Mouse (Mus musculus): Measurements from ENCODE around the gene Cgn. TPM values are rescaled to one million over a fixed set of nuclear protein-coding genes. Genes with fewer than 3 reads are reported as not detected.
A peak's percentile ranks its signal among the peaks of the same experiment; 100 is the strongest.
"Not testable (repeated sequence)": the region's sequence is repeated elsewhere in the genome, so short reads cannot be mapped to it uniquely, and the experiment has no call there.

Gene Cgn
- polyA plus RNA-seq, 1 experiment from 2014 or later = 2.9 TPM

DNA sequence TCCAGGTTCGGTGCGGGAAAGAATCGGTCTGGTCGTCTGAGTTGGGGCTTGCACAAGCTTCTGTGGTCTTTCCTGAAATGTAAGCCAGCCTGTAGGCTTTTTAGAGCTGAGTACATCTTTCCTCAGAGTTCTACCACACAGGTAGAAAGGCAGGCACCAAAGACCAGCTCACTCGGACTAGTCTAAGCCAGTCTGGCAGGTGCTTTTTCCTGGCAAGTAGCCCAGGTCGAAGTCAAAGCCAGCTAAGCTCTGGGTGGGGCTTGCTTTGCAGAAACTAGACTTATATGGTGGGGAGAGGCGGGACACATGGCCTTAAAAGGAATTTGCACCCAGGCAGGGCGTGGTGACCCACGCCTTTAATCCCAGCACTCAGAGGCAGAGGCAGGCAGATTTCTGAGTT lies 27.9 kb downstream of the Cgn start:
- H3K9ac ChIP-seq (ENCODE audit: low read length); H3K36me3 ChIP-seq (ENCODE audit: control insufficient read depth, insufficient read depth, low read length); DNase-seq (ENCODE audit: low spot score, missing footprints); H3K27ac ChIP-seq (ENCODE audit: low read depth, low read length); H3K4me2 ChIP-seq; H3K4me3 ChIP-seq (ENCODE audit: low read depth, low read length); H3K9me3 ChIP-seq (ENCODE audit: control insufficient read depth, low read length); H3K27me3 ChIP-seq (ENCODE audit: control insufficient read depth, insufficient read depth, low read length); H3K4me1 ChIP-seq (ENCODE audit: control insufficient read depth, insufficient read depth, low read length): not testable (repeated sequence)
- ATAC-seq (ENCODE audit: low FRiP score) = peak; percentile 31; the same call in 1 of the 2 replicates
- WGBS = 49% methylated on average over 3 of the region's 9 CpGs

DNA sequence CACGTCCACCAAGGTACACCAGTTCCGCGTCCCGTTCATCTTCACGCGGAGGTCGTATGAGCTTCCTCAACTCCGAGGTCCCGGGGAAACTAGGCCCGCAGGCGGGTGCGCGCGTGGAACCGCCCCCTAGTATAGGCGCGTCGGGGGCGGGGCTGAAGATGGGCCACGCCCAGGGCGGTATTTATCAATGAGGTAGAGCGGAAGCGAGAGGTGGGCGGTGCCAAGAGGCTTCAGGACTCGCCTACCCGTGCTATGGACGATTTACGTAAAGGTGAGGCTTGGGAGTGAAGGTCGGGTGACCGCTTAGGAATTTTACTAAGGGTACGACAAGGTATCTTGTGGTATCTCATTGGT lies 28.3 kb downstream of the Cgn start:
- DNase-seq (ENCODE audit: low spot score, missing footprints) = not testable (repeated sequence)
- WGBS = 0% methylated on average over 14 of the region's 31 CpGs
- H3K4me3 ChIP-seq (ENCODE audit: low read depth, low read length) = peak overlapping the region; percentile 21; the same call in 1 of the 2 replicates

GRCm38 (mm10) chr3:94757251-94758055 lies 28.8 kb downstream of the Cgn start:
- peak overlapping the region; percentile 54 for H3K4me2 ChIP-seq
- ATAC-seq (ENCODE audit: low FRiP score) = peak; percentile 67; the same call in 1 of the 2 replicates

More for the DNA sequence above, 28.3 kb downstream of the Cgn start:
- H3K36me3 ChIP-seq (ENCODE audit: control insufficient read depth, insufficient read depth, low read length); H3K4me1 ChIP-seq (ENCODE audit: control insufficient read depth, insufficient read depth, low read length); H3K9ac ChIP-seq (ENCODE audit: low read length); H3K9me3 ChIP-seq (ENCODE audit: control insufficient read depth, low read length); H3K27ac ChIP-seq (ENCODE audit: low read depth, low read length); H3K27me3 ChIP-seq (ENCODE audit: control insufficient read depth, insufficient read depth, low read length): not testable (repeated sequence)
- H3K4me2 ChIP-seq = peak overlapping the region; percentile 33; the same call in 1 of the 2 replicates
- peak; percentile 93 for ATAC-seq (ENCODE audit: low FRiP score)

DNA sequence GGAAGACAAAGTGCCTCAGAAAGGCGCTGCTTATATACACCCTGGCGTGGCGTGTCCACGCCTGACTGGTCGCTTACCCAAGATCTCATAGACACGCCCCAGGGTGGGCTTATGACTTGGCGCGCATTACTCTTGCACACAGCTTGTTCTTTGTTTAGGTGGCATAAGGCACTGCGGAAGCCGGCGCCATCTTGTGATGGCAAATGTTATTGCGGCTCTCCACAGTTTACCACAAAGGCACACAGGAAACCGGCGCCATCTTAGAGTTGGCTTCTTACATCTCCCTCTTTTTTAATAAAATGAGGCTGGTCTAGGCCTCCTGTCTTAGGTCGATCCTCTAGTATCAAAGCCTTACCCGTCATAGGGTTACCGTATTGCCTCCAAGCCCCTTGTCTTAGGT lies 40.6 kb downstream of the Cgn start:
- Histone ChIP-seq H3K27me3 (ENCODE audit: control insufficient read depth, insufficient read depth, low read length) (no peaks in the 10 kb centered on the region), H3K27ac (ENCODE audit: low read depth, low read length) (no peak overlapping the region), H3K4me2 (no peak overlapping the region), H3K9me3 (ENCODE audit: control insufficient read depth, low read length) (no peaks in the 10 kb centered on the region), H3K4me3 (ENCODE audit: low read depth, low read length) (no peak overlapping the region), H3K4me1 (ENCODE audit: control insufficient read depth, insufficient read depth, low read length) (no peaks in the 10 kb centered on the region), H3K9ac (ENCODE audit: low read length) (no peak overlapping the region), H3K36me3 (ENCODE audit: control insufficient read depth, insufficient read depth, low read length) (no peaks in the 10 kb centered on the region)
- DNase-seq (ENCODE audit: low spot score, missing footprints) (peak; percentile 75), ATAC-seq (ENCODE audit: low FRiP score) (no peak)
- WGBS = 94% methylated on average over 17 of the region's 17 CpGs

More at GRCm38 (mm10) chr3:94757251-94758055, 28.8 kb downstream of the Cgn start:
- H3K9ac ChIP-seq (ENCODE audit: low read length); H3K27ac ChIP-seq (ENCODE audit: low read depth, low read length); H3K36me3 ChIP-seq (ENCODE audit: control insufficient read depth, insufficient read depth, low read length); H3K9me3 ChIP-seq (ENCODE audit: control insufficient read depth, low read length); H3K4me1 ChIP-seq (ENCODE audit: control insufficient read depth, insufficient read depth, low read length); H3K27me3 ChIP-seq (ENCODE audit: control insufficient read depth, insufficient read depth, low read length): not testable (repeated sequence)
- WGBS = 4% methylated on average over 21 of the region's 47 CpGs
- peak overlapping the region; percentile 23 for H3K4me3 ChIP-seq (ENCODE audit: low read depth, low read length)
- DNase-seq (ENCODE audit: low spot score, missing footprints) = peak; percentile 89

- not testable (repeated sequence) for H3K27ac ChIP-seq (ENCODE audit: low read depth, low read length); H3K9me3 ChIP-seq (ENCODE audit: control insufficient read depth, low read length); H3K4me2 ChIP-seq; H3K9ac ChIP-seq (ENCODE audit: low read length); H3K4me1 ChIP-seq (ENCODE audit: control insufficient read depth, insufficient read depth, low read length); DNase-seq (ENCODE audit: low spot score, missing footprints); ATAC-seq (ENCODE audit: low FRiP score); H3K27me3 ChIP-seq (ENCODE audit: control insufficient read depth, insufficient read depth, low read length); H3K36me3 ChIP-seq (ENCODE audit: control insufficient read depth, insufficient read depth, low read length); H3K4me3 ChIP-seq (ENCODE audit: low read depth, low read length)
- WGBS = 38% methylated on average over 2 of the region's 2 CpGs
Measured at GRCm38 (mm10) chr3:94723637-94724036, 62.7 kb downstream of the Cgn start.

- DNase-seq (ENCODE audit: low spot score, missing footprints); ATAC-seq (ENCODE audit: low FRiP score); H3K27me3 ChIP-seq (ENCODE audit: control insufficient read depth, insufficient read depth, low read length); H3K36me3 ChIP-seq (ENCODE audit: control insufficient read depth, insufficient read depth, low read length); H3K27ac ChIP-seq (ENCODE audit: low read depth, low read length); H3K4me1 ChIP-seq (ENCODE audit: control insufficient read depth, insufficient read depth, low read length); H3K4me2 ChIP-seq; H3K9me3 ChIP-seq (ENCODE audit: control insufficient read depth, low read length); H3K9ac ChIP-seq (ENCODE audit: low read length); H3K4me3 ChIP-seq (ENCODE audit: low read depth, low read length): not testable (repeated sequence)
- WGBS = 33% methylated on average over 1 of the region's 1 CpGs
Measured at GRCm38 (mm10) chr3:94718253-94718652, 68.0 kb downstream of the Cgn start.

- not testable (repeated sequence) for H3K27me3 ChIP-seq (ENCODE audit: control insufficient read depth, insufficient read depth, low read length); H3K4me1 ChIP-seq (ENCODE audit: control insufficient read depth, insufficient read depth, low read length); H3K27ac ChIP-seq (ENCODE audit: low read depth, low read length); H3K9me3 ChIP-seq (ENCODE audit: control insufficient read depth, low read length); H3K9ac ChIP-seq (ENCODE audit: low read length); H3K4me2 ChIP-seq; DNase-seq (ENCODE audit: low spot score, missing footprints); ATAC-seq (ENCODE audit: low FRiP score); H3K4me3 ChIP-seq (ENCODE audit: low read depth, low read length); H3K36me3 ChIP-seq (ENCODE audit: control insufficient read depth, insufficient read depth, low read length)
- WGBS = 85% methylated on average over 3 of the region's 3 CpGs
Measured at GRCm38 (mm10) chr3:94713424-94713823, 72.9 kb downstream of the Cgn start.

DNA sequence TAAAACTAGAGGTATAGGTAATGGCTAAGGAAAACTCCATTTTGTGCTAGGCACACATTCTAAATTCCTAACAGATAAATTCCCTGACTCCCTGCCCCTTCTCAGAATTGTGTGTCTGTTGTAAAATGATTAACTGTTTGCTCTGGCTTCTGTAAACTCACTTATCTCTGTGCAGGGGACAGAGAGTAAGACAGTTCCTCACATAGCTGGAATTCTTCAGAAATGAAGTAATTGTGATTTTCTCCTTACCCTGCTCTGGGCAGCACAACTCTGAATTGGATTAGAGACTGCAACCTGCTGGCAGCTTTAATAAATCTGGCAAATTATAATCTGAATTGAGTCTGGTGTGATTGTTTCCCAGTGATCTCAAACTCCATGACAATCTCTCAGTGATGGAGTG lies 75.7 kb downstream of the Cgn start:
- H3K9ac ChIP-seq (ENCODE audit: low read length); H3K27ac ChIP-seq (ENCODE audit: low read depth, low read length); H3K4me1 ChIP-seq (ENCODE audit: control insufficient read depth, insufficient read depth, low read length); DNase-seq (ENCODE audit: low spot score, missing footprints); ATAC-seq (ENCODE audit: low FRiP score); H3K4me2 ChIP-seq; H3K27me3 ChIP-seq (ENCODE audit: control insufficient read depth, insufficient read depth, low read length); H3K9me3 ChIP-seq (ENCODE audit: control insufficient read depth, low read length); H3K4me3 ChIP-seq (ENCODE audit: low read depth, low read length); H3K36me3 ChIP-seq (ENCODE audit: control insufficient read depth, insufficient read depth, low read length): not testable (repeated sequence)

All from midbrain, embryonic 11.5 days (tissue).